ENCODE assay signal across 15 mouse cellular contexts in genomic region chr5:28012496-28012895, GRCm38 (mm10).
"Had no signal": no experiment of that assay in that cellular context is flagged by ENCODE, and none has a peak within 500 bp of the region (broad histone marks: within the 10 kb centered on the region; RNA-seq: fewer than 3 reads in every experiment).

No protein-coding gene starts in this region.

- H3K27ac ChIP-seq: kidney, postnatal 0 days; limb, embryonic 15.5 days; liver, embryonic 14.5 days; midbrain, embryonic 12.5 days; neural tube, embryonic 13.5 days had no signal

- H3K36me3 ChIP-seq: limb, embryonic 15.5 days; midbrain, embryonic 12.5 days; neural tube, embryonic 13.5 days had no signal

- H3K9me3 ChIP-seq: limb, embryonic 15.5 days; midbrain, embryonic 12.5 days; neural tube, embryonic 13.5 days had no signal

- ATAC-seq: midbrain, embryonic 16.5 days had no signal

- H3K4me3 ChIP-seq: limb, embryonic 15.5 days; midbrain, embryonic 12.5 days; neural tube, embryonic 13.5 days had no signal

- H3K4me2 ChIP-seq: limb, embryonic 15.5 days; midbrain, embryonic 12.5 days; neural tube, embryonic 13.5 days had no signal

- H3K9ac ChIP-seq: limb, embryonic 15.5 days; liver, embryonic 14.5 days; midbrain, embryonic 12.5 days; neural tube, embryonic 13.5 days had no signal

- H3K4me1 ChIP-seq: limb, embryonic 15.5 days; midbrain, embryonic 12.5 days; neural tube, embryonic 13.5 days had no signal

- DNase-seq: kidney, adult 9 months; kidney, postnatal 36 days; layer of hippocampus, adult 9-11 months; layer of hippocampus, postnatal 36 days; lung, adult 18-20 months; retina, postnatal 1 day; right cerebral cortex, postnatal 4 days; thymus, adult 2 months; thymus, postnatal 25 days had no signal

- H3K27me3 ChIP-seq: limb, embryonic 15.5 days; midbrain, embryonic 12.5 days; neural tube, embryonic 13.5 days had no signal
